Mouse (Mus musculus) liver, postnatal 0 days (tissue): ENCODE results near the gene Fam84a. TPM values are rescaled to one million over a fixed set of nuclear protein-coding genes. Genes with fewer than 3 reads are reported as not detected.

ENCODE experiments used
- ATAC-seq: fragments of 200-750 bp; cut with Nextera tagmentation; 2 replicates; pipeline ENCODE4 v1.8.0; 2017; ENCODE audit warnings: mild to moderate bottlenecking, moderate library complexity
- DNase-seq: peaks from one replicate; pipeline ENCODE4 v3.0.0-alpha.2; 2016
- H3K27ac ChIP-seq: fragments of 300-500 bp; sonication (generic); 2 replicates; pipeline ENCODE4 v1.5.1; 2014; ENCODE audit warnings: antibody characterized with exemption, moderate library complexity, mild to moderate bottlenecking, low read depth
- H3K27me3 ChIP-seq: fragments of 300-500 bp; sonication (generic); 2 replicates; pipeline ENCODE4 v1.6.1; 2014; ENCODE audit warnings: low read length, control low read depth, mixed read lengths; ENCODE audit not compliant: insufficient read depth
- H3K36me3 ChIP-seq: fragments of 300-500 bp; sonication (generic); replicated peaks from 2 replicates; pipeline ENCODE4 v1.6.1; 2014; ENCODE audit warnings: mild to moderate bottlenecking, control low read depth, low read length, moderate library complexity, mixed read lengths; ENCODE audit not compliant: insufficient read depth
- H3K4me1 ChIP-seq: fragments of 300-500 bp; sonication (generic); 2 replicates; pipeline ENCODE4 v1.6.1; 2014; ENCODE audit warnings: antibody characterized with exemption, mild to moderate bottlenecking, control low read depth; ENCODE audit not compliant: insufficient read depth
- H3K4me2 ChIP-seq: fragments of 300-500 bp; sonication (generic); 2 replicates; pipeline ENCODE4 v1.6.1; 2014; ENCODE audit warnings: low read depth, mild to moderate bottlenecking, low read length, moderate library complexity, mixed read lengths
- H3K4me3 ChIP-seq: fragments of 300-500 bp; sonication (generic); 2 replicates; pipeline ENCODE4 v1.5.1; 2014; ENCODE audit warnings: low read depth, low read length
- H3K9ac ChIP-seq: fragments of 300-500 bp; sonication (generic); replicated peaks from 2 replicates; pipeline ENCODE4 v1.6.1; 2014; ENCODE audit warnings: mild to moderate bottlenecking, moderate library complexity
- H3K9me3 ChIP-seq: fragments of 300-500 bp; sonication (generic); 2 replicates; pipeline ENCODE4 v1.6.1; 2016; ENCODE audit warnings: mild to moderate bottlenecking, control low read depth, low read length, mixed read lengths
- CTCF ChIP-seq: sonication (generic); IDR thresholded peaks from 2 replicates; pipeline ENCODE4 v1.5.1; 2016; ENCODE audit warnings: antibody characterized with exemption, low read depth
- EP300 ChIP-seq: IDR thresholded peaks from 2 replicates; pipeline ENCODE4 v1.6.1; 2016; ENCODE audit warnings: antibody characterized with exemption, low read depth, mild to moderate bottlenecking
- WGBS: fragments of 180-500 bp; shearing (Covaris S2); extraction: QIAGEN DNeasy Blood & Tissue Kit; methylation state at CpG from one replicate; pipeline ENCODE4 v1.1.7; 2014; ENCODE audit not compliant: insufficient replicate concordance; 5-methylcytosine and 5-hydroxymethylcytosine counted together
- polyA plus RNA-seq: library from polyadenylated mRNA; unstranded; fragments of >200 nt; fragmentation: Nextera tagmentation; extraction: Ambion mirVana; gene quantifications from 2 replicates; pipeline ENCODE4 v1.2.1, GENCODE M21; 2015

The Fam84a gene
- polyA plus RNA-seq, 1 experiment from 2014 or later: 3.1 TPM

DNA sequence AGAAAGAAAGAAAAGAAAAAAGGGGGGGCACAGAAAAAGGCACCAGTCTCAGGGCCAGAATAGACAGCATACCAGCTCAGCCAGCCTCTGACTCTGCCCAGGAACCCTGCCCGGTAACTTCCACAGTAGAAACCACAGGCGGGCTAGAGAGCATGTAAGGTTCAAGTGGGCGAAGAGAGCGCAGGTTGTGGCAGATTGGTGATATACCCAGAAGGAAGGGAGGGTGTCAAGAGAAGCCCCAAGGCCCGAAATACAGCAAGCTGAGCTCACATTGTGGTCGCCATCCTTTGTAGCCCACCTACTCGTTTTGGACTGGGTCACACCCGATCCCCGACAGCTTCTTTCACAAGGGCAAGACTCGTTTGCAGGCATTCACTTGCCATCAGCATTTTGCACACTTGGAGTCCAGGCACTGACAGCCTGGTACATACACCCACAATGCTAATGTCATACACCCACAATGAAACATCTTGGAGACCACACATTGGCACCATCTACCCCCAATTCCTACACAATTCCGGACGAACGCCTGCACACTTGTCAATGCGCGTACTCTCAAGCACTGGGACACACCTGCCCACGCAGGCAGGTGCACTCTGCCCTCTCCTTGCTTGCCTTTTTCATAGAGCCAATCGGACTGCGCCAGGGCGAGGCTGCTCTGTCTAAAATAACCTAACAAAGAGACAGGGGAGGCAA lies 770 bp downstream of the Fam84a start:
- Histone ChIP-seq H3K9me3 (no peaks in the 10 kb centered on the region), H3K4me3 (peak overlapping the region; percentile 53), H3K4me2 (peak overlapping the region; percentile 76), H3K27me3 (peaks cover 30% of the 10 kb centered on the region), H3K4me1 (peaks cover 4% of the 10 kb centered on the region; the same call in 1 of the 2 replicates), H3K27ac (no peak overlapping the region), H3K36me3 (no peaks in the 10 kb centered on the region), H3K9ac (no peak overlapping the region)
- ATAC-seq (peak; percentile 50), DNase-seq (peak; percentile 13)
- 5% methylated on average over 19 of the region's 19 CpGs for WGBS
- TF ChIP-seq CTCF: no peak
- TF ChIP-seq EP300: no peak

DNA sequence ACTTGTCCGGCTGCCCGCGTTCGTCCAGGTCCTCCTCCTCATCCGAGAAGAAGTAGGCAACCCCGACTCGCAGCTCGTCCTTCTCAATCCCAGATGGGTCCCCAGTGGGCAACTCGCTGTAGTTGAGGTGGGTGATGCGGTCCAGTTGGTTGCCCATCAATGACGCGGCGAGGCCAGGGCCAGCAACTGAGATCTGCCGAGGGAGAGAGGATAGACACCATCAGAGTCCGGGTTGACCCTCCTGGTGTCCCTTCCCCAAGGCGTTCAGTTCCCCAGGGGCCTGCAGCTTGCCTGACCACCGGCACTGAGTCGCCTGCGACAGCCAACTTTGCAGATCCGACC lies 1.3 kb downstream of the Fam84a start:
- DNase-seq (peak; percentile 13), ATAC-seq (no peak)
- H3K36me3 ChIP-seq: no peaks in the 10 kb centered on the region
- H3K4me1 ChIP-seq: peaks cover 4% of the 10 kb centered on the region; the same call in 1 of the 2 replicates
- H3K27me3 ChIP-seq: peaks cover 30% of the 10 kb centered on the region
- peak overlapping the region; percentile 53 for H3K4me3 ChIP-seq
- TF ChIP-seq CTCF (no peak), EP300 (no peak)
- peak overlapping the region; percentile 76 for H3K4me2 ChIP-seq
- WGBS: 2% methylated on average over 20 of the region's 20 CpGs
- no peaks in the 10 kb centered on the region for H3K9me3 ChIP-seq
- no peak overlapping the region for H3K27ac ChIP-seq
- H3K9ac ChIP-seq: 0 out of 2 replicates have a peak overlapping the region, but pooled peaks have one; percentile 26

DNA sequence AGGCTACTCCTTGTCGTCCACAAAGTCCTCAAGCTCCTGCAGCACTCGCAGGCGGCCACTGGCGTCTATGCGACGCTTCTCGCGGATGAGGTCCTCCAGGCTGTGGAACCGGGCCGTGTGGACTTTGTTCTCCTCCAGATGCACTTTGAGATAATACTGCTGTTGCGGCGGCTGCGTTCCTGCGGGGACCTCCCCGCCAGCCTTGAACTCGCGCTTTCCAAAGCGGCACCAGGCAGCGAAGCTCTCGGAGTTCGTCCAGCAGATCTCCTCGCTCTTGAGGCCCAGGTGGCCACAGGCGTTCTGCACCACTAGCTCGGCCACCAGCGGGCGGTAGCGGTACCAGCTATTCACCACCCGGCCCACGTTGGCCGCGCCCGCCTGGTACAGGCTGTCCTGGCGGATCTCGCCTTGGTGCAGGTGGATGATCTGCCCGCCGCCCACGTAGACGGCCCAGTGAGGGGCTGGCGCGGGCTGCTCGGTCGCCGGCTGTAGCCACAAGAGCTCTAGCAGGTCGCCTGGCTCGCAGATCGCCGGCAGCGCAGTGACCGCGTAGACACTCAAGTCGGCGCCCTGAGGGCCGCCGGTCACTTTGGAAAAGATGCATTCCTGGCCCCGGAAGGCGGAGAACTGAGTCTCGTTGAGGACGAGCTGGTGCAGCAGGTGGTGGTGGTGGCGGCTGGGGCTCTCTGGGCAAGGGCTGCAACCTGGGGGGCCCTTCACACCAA lies 1.8 kb downstream of the Fam84a start:
- Histone ChIP-seq H3K9me3 (no peaks in the 10 kb centered on the region), H3K4me1 (peaks cover 4% of the 10 kb centered on the region; the same call in 1 of the 2 replicates), H3K4me3 (peak overlapping the region; percentile 53), H3K4me2 (peak overlapping the region; percentile 76), H3K36me3 (no peaks in the 10 kb centered on the region), H3K9ac (0 out of 2 replicates have a peak overlapping the region, but pooled peaks have one; percentile 26), H3K27me3 (peaks cover 30% of the 10 kb centered on the region), H3K27ac (no peak overlapping the region)
- 1% methylated on average over 55 of the region's 59 CpGs for WGBS
- TF ChIP-seq CTCF: peak; percentile 60
- TF ChIP-seq EP300: no peak
- ATAC-seq: peak; percentile 51
- peak; percentile 64 for DNase-seq

DNA sequence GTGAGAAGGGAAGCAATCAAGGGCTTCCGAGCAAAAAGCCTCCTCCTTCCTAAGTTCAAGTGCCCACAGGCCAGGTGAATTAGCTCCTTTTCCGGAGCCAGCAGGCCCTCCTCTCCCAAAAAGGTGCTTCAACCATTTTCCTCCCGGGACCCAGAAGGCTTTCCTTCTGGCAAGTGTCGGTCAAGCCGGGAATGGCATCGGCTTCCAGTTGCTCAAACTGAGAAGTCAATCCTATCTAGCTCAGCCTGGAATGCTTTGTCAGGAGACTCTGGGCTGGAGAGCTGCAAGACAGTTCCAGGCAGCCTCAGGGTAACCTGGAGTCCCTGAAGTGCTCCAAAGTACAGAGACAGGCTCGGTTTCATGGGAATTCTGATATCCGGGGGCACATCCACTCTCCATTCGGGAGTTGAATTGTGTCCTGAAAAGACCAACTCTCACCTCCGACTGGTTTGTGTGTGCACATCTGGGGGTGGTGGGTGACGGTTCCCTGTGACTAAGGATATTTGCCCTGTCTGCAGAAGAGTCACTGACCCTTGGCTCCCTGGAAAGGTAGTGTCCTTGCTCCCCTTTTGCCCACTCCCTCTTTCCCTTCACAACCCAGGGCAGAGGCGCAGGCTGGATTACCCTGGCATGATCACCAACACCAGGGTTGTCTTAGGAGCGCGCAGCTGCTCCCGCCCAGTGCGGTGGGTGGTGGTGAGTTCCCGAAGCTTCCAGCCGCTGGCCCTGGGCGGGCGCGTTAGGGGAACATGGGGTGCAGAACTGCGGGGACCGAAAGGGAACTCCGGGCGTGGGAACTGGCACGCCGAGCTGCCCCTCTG lies 2.6 kb downstream of the Fam84a start:
- WGBS: 13% methylated on average over 27 of the region's 27 CpGs
- Histone ChIP-seq H3K9me3 (no peaks in the 10 kb centered on the region), H3K36me3 (no peaks in the 10 kb centered on the region), H3K4me1 (peaks cover 4% of the 10 kb centered on the region; the same call in 1 of the 2 replicates), H3K9ac (no peak overlapping the region), H3K4me2 (peak overlapping the region; percentile 76), H3K27ac (no peak overlapping the region), H3K27me3 (peaks cover 30% of the 10 kb centered on the region), H3K4me3 (peak overlapping the region; percentile 53)
- ATAC-seq (no peak), DNase-seq (peak; percentile 13)
- TF ChIP-seq EP300: no peak
- no peak for TF ChIP-seq CTCF

DNA sequence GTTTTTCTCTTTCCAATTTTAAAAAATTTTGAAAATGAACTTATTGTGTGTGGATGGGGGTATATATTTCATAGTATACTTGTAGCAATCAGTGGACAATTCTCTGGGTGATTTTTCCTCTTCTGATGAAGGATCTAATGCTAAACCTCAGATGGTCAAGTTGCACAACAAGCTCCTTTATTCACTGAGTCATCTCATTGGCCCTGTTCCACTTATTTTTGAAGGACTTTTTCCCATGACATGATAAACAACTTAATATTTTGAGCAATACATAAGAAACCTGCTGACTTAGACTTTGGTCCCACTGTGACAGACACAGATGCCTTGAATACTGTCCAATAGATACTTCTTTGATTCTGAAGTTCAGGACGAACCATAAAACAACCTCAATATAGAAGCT lies 14.8 kb downstream of the Fam84a start:
- Histone ChIP-seq H3K4me2 (no peak overlapping the region), H3K36me3 (no peaks in the 10 kb centered on the region), H3K9me3 (no peaks in the 10 kb centered on the region), H3K27ac (no peak overlapping the region), H3K9ac (no peak overlapping the region), H3K4me1 (no peaks in the 10 kb centered on the region), H3K4me3 (no peak overlapping the region), H3K27me3 (no peaks in the 10 kb centered on the region)
- TF ChIP-seq EP300: no peak
- TF ChIP-seq CTCF: no peak
- DNase-seq: no peak
- ATAC-seq: no peak
- 68% methylated on average over 1 of the region's 1 CpGs for WGBS

DNA sequence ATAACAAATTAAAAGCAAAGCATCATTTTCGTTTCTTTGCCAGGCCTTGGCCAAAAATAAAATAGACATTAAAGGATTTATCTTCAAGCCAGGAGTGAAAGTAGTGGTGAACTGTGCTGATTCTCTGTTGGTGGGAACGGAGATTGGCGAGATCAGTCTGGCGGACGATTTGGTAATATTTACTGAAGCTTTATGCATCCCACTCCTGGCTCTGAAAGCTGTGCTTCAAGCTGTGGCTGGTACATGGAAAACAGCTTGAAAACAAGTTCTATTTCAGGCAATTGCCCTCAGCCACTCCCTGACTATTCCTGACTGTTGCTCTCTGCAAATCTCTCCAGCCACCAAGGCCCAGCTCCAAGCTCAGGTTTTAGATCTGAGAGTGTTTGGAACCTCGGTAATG lies 37.1 kb downstream of the Fam84a start:
- Histone ChIP-seq H3K9ac (no peak overlapping the region), H3K27me3 (no peaks in the 10 kb centered on the region), H3K4me3 (no peak overlapping the region), H3K4me2 (no peak overlapping the region), H3K9me3 (no peaks in the 10 kb centered on the region), H3K4me1 (no peaks in the 10 kb centered on the region), H3K36me3 (no peaks in the 10 kb centered on the region), H3K27ac (no peak overlapping the region)
- DNase-seq (no peak), ATAC-seq (no peak)
- TF ChIP-seq EP300: no peak
- no peak for TF ChIP-seq CTCF
- WGBS: 71% methylated on average over 6 of the region's 6 CpGs
